Mouse (Mus musculus) myocyte (in vitro differentiated cells): ENCODE measurements around the gene Zmat5. TPM values are rescaled to one million over a fixed set of nuclear protein-coding genes. Genes with fewer than 3 reads are reported as not detected.
A peak's percentile ranks its signal among the peaks of the same experiment; 100 is the strongest.

ENCODE experiments used
- H3K27me3 ChIP-seq: one replicate; pipeline ENCODE4 v1.6.1; 2011; ENCODE audit not compliant: control insufficient read depth, insufficient read depth, insufficient read length
- H3K36me3 ChIP-seq: one replicate; pipeline ENCODE4 v1.6.1; 2011; ENCODE audit not compliant: control insufficient read depth, insufficient read depth
- H3K4me2 ChIP-seq: one replicate; pipeline ENCODE4 v1.6.1; 2011; ENCODE audit warnings: low read depth, control low read depth
- H3K4me3 ChIP-seq: one replicate; pipeline ENCODE4 v1.5.1; 2011; ENCODE audit warnings: mild to moderate bottlenecking, control low read depth, moderate library complexity
- H3K79me2 ChIP-seq: one replicate; pipeline ENCODE4 v1.6.1; 2011; ENCODE audit not compliant: control insufficient read depth, insufficient read depth
- H3ac ChIP-seq: one replicate; pipeline ENCODE4 v1.6.1; 2011; ENCODE audit not compliant: control insufficient read depth, insufficient read length
- CEBPB ChIP-seq: IDR thresholded peaks from 2 replicates; pipeline ENCODE4 v1.6.1; 2011; ENCODE audit warnings: mild to moderate bottlenecking, moderate library complexity; ENCODE audit not compliant: poor library complexity, insufficient read depth, severe bottlenecking
- E2F4 ChIP-seq: IDR thresholded peaks from one replicate; pipeline ENCODE4 v1.6.1; 2011; ENCODE audit warnings: mild to moderate bottlenecking, control low read depth, moderate library complexity; ENCODE audit not compliant: insufficient read depth
- MAX ChIP-seq: IDR thresholded peaks from one replicate; pipeline ENCODE4 v1.6.1; 2011; ENCODE audit warnings: low read depth, mild to moderate bottlenecking, control low read depth
- MYOD1 ChIP-seq, 3 experiments: IDR thresholded peaks; one replicate each; pipeline ENCODE4 v1.6.1; 2011; ENCODE audit warnings: control low read depth in 2 of 3, low read depth in 2 of 3, mild to moderate bottlenecking in 2 of 3, moderate library complexity in 1 of 3; ENCODE audit not compliant: insufficient read length in 2 of 3, control insufficient read depth in 1 of 3
- MYOG ChIP-seq, 3 experiments: IDR thresholded peaks; one replicate each; pipeline ENCODE4 v1.6.1; 2011; ENCODE audit warnings: control low read depth in 2 of 3, low read depth in 2 of 3, mild to moderate bottlenecking in 2 of 3; ENCODE audit not compliant: insufficient read length in 2 of 3, control insufficient read depth in 1 of 3, insufficient read depth in 1 of 3
- POLR2A ChIP-seq: IDR thresholded peaks from one replicate; pipeline ENCODE4 v1.6.1; 2011; ENCODE audit warnings: low read depth, mild to moderate bottlenecking, control low read depth, moderate library complexity; ENCODE audit not compliant: insufficient read length
- POLR2AphosphoS2 ChIP-seq: IDR thresholded peaks from one replicate; pipeline ENCODE4 v1.6.1; 2011; ENCODE audit warnings: low read depth, control low read depth; ENCODE audit not compliant: insufficient read length
- REST ChIP-seq: IDR thresholded peaks from one replicate; pipeline ENCODE4 v1.6.1; 2011; ENCODE audit warnings: mild to moderate bottlenecking, control low read depth, moderate library complexity; ENCODE audit not compliant: insufficient read depth, insufficient read length
- SRF ChIP-seq: IDR thresholded peaks from one replicate; pipeline ENCODE4 v1.6.1; 2011; ENCODE audit warnings: low read depth; ENCODE audit not compliant: control insufficient read depth, insufficient read length
- TCF12 ChIP-seq: IDR thresholded peaks from one replicate; pipeline ENCODE4 v1.6.1; 2011; ENCODE audit warnings: mild to moderate bottlenecking, control low read depth; ENCODE audit not compliant: poor library complexity, insufficient read depth, severe bottlenecking
- TCF3 ChIP-seq: IDR thresholded peaks from one replicate; pipeline ENCODE4 v1.6.1; 2011; ENCODE audit warnings: low read depth, control low read depth; ENCODE audit not compliant: insufficient read length
- USF1 ChIP-seq: IDR thresholded peaks from one replicate; pipeline ENCODE4 v1.6.1; 2011; ENCODE audit warnings: low read depth, mild to moderate bottlenecking, control low read depth, moderate library complexity
- polyA plus RNA-seq: library from polyadenylated mRNA; unstranded; fragments of >200 nt; fragmentation: generic; extraction: Trizol; gene quantifications from one replicate; pipeline ENCODE4 v1.2.1, GENCODE M21; 2012; ENCODE audit warnings: missing spikeins

The Zmat5 gene
- 57.4 TPM for polyA plus RNA-seq

- Histone ChIP-seq H3K27me3 (no peaks in the 10 kb centered on the region), H3K4me3 (peak within 1 kb of the TSS; percentile 71), H3K4me2 (peak within 1 kb of the TSS; percentile 96), H3ac (peak within 1 kb of the TSS; percentile 95), H3K79me2 (peaks cover 20% of the 10 kb centered on the region), H3K36me3 (peaks cover 10% of the 10 kb centered on the region)
- peak; percentile 98 for TF ChIP-seq POLR2A
- no peak for TF ChIP-seq USF1
- peak; percentile 100 for TF ChIP-seq POLR2AphosphoS2
Observed at GRCm38 (mm10) chr11:4704072-4704964, at the start of gene Zmat5, which contains the start of gene Uqcr10. TSS of gene Zmat5 (plus strand) at chr11:4704678. TSS of gene Uqcr10 (minus strand) at chr11:4704342.

DNA sequence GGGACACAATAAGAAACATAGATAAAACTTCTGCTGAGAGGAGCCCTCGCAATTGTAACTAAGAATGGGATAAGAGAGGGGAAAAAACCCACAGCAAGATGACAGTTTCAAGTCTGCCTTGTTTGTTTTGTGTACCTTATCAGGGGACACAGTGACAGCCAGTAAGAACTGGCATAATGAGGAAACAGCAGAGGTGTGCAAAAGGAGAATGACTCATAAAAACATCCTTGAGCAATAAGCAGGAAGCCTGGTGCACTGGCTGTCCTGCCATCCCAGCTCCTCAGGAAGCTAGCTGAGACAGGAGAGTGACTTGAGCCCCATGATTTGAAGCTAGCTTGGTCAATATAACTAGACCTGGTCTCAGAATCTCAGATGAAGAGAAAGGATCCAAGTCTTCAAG lies 44.7 kb upstream of the Zmat5 start:
- Histone ChIP-seq H3K36me3 (peaks cover 60% of the 10 kb centered on the region), H3ac (no peak overlapping the region), H3K4me3 (no peak overlapping the region), H3K27me3 (no peaks in the 10 kb centered on the region), H3K4me2 (no peak overlapping the region), H3K79me2 (no peaks in the 10 kb centered on the region)
- TF ChIP-seq REST (no peak), POLR2A (no peak), USF1 (no peak), SRF (no peak), TCF3 (no peak), TCF12 (no peak), MYOD1 (IDR thresholded peaks at IDR 0.05; ENCODE audit: control insufficient read depth in 1 of 3, insufficient read length in 2 of 3, low read depth in 2 of 3) (no peak), E2F4 (no peak), MYOG (IDR thresholded peaks at IDR 0.05; ENCODE audit: control insufficient read depth in 1 of 3, insufficient read depth in 1 of 3, insufficient read length in 2 of 3, low read depth in 2 of 3) (no peak), POLR2AphosphoS2 (no peak), MAX (no peak), CEBPB (no peak)

- no peaks in the 10 kb centered on the region for H3K79me2 ChIP-seq
- peaks cover 54% of the 10 kb centered on the region for H3K36me3 ChIP-seq
- H3K4me3 ChIP-seq = no peak overlapping the region
- no peak overlapping the region for H3ac ChIP-seq
- TF ChIP-seq POLR2A (no peak), CEBPB (no peak), MYOG (IDR thresholded peaks at IDR 0.05; ENCODE audit: control insufficient read depth in 1 of 3, insufficient read depth in 1 of 3, insufficient read length in 2 of 3, low read depth in 2 of 3) (no peak), E2F4 (no peak), POLR2AphosphoS2 (no peak), REST (no peak), MAX (no peak), TCF3 (no peak), USF1 (no peak), TCF12 (no peak), SRF (no peak)
- no peaks in the 10 kb centered on the region for H3K27me3 ChIP-seq
- H3K4me2 ChIP-seq = peak overlapping the region; percentile 56
Observed at GRCm38 (mm10) chr11:4660309-4661025, 44.0 kb upstream of the Zmat5 start.

DNA sequence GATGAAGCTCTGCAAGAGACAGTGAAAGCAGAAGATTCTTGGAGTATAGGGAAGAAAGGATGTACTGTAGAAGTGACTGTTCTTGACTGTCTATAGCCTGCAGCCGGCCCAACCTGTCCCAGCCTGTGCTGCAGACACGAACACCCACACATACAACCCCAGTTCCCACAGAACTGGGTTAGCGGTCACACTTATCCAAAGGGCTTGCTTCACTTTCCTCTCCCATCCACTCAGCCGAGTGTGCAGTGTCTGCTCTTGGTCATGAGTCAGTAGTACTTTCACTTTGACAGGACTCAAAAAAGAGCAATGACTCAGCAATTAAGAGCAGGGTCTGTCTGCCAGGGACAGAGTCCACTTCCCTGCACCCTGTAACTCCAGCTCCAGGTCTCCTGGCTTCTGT lies 43.2 kb upstream of the Zmat5 start:
- Histone ChIP-seq H3K4me2 (peak overlapping the region; percentile 56), H3ac (no peak overlapping the region), H3K27me3 (no peaks in the 10 kb centered on the region), H3K4me3 (no peak overlapping the region), H3K36me3 (peaks cover 47% of the 10 kb centered on the region), H3K79me2 (no peaks in the 10 kb centered on the region)
- TF ChIP-seq POLR2AphosphoS2 = no peak
- TF ChIP-seq SRF = no peak
- no peak for TF ChIP-seq TCF12
- TF ChIP-seq POLR2A = no peak
- no peak for TF ChIP-seq CEBPB
- no peak for TF ChIP-seq MYOG (IDR thresholded peaks at IDR 0.05; ENCODE audit: control insufficient read depth in 1 of 3, insufficient read depth in 1 of 3, insufficient read length in 2 of 3, low read depth in 2 of 3)
- TF ChIP-seq MAX = no peak
- no peak for TF ChIP-seq TCF3
- TF ChIP-seq USF1 = no peak
